Mouse (Mus musculus) embryonic facial prominence, embryonic 11.5 days (tissue): ENCODE results near the gene Fras1. TPM values are rescaled to one million over a fixed set of nuclear protein-coding genes. Genes with fewer than 3 reads are reported as not detected.
A peak's percentile ranks its signal among the peaks of the same experiment; 100 is the strongest.

ENCODE experiments used
- ATAC-seq: fragments of 200-750 bp; cut with Nextera tagmentation; replicated peaks from 2 replicates; pipeline ENCODE4 v1.8.0; 2017; ENCODE audit warnings: low read depth; ENCODE audit not compliant: insufficient number of reproducible peaks, low FRiP score, low TSS enrichment
- DNase-seq: peaks from one replicate; pipeline ENCODE4 v3.0.0-alpha.2; 2015; ENCODE audit warnings: low spot score
- H3K27ac ChIP-seq: fragments of 300-500 bp; sonication (generic); replicated peaks from 2 replicates; pipeline ENCODE4 v1.5.1; 2014; ENCODE audit warnings: mild to moderate bottlenecking, low read depth, low read length, control low read depth
- H3K27me3 ChIP-seq: fragments of 300-500 bp; sonication (generic); 2 replicates; pipeline ENCODE4 v1.6.1; 2014; ENCODE audit warnings: mild to moderate bottlenecking, low read length, moderate library complexity, mixed read lengths; ENCODE audit not compliant: control insufficient read depth, insufficient read depth
- H3K36me3 ChIP-seq: fragments of 300-500 bp; sonication (generic); replicated peaks from 2 replicates; pipeline ENCODE4 v1.6.1; 2014; ENCODE audit warnings: low read depth, mild to moderate bottlenecking, low read length, moderate library complexity, mixed read lengths; ENCODE audit not compliant: control insufficient read depth, insufficient read depth
- H3K4me1 ChIP-seq: fragments of 300-500 bp; sonication (generic); 2 replicates; pipeline ENCODE4 v1.6.1; 2014; ENCODE audit warnings: low read length, mixed read lengths; ENCODE audit not compliant: control insufficient read depth, insufficient read depth
- H3K4me2 ChIP-seq: fragments of 300-500 bp; sonication (generic); 2 replicates; pipeline ENCODE4 v1.6.1; 2014; ENCODE audit warnings: low read depth, mild to moderate bottlenecking, control low read depth, low read length, moderate library complexity
- H3K4me3 ChIP-seq: fragments of 300-500 bp; sonication (generic); 2 replicates; pipeline ENCODE4 v1.5.1; 2014; ENCODE audit warnings: low read depth, low read length, control low read depth
- H3K9ac ChIP-seq: fragments of 300-500 bp; sonication (generic); replicated peaks from 2 replicates; pipeline ENCODE4 v1.6.1; 2014; ENCODE audit warnings: mild to moderate bottlenecking, control low read depth, low read length
- H3K9me3 ChIP-seq: fragments of 300-500 bp; sonication (generic); replicated peaks from 2 replicates; pipeline ENCODE4 v1.6.1; 2016; ENCODE audit warnings: mild to moderate bottlenecking, low read length, inconsistent platforms, mixed read lengths; ENCODE audit not compliant: control insufficient read depth
- WGBS: fragments of 180-500 bp; shearing (Covaris S2); extraction: QIAGEN DNeasy Blood & Tissue Kit; methylation state at CpG from one replicate; pipeline ENCODE4 v1.1.7; 2014; 5-methylcytosine and 5-hydroxymethylcytosine counted together
- polyA plus RNA-seq: library from polyadenylated mRNA; unstranded; fragments of >200 nt; fragmentation: Nextera tagmentation; extraction: Ambion mirVana; gene quantifications from 2 replicates; pipeline ENCODE4 v1.2.1, GENCODE M21; 2014

Gene Fras1
- polyA plus RNA-seq, 1 experiment from 2014 or later, result 15.3 TPM

DNA sequence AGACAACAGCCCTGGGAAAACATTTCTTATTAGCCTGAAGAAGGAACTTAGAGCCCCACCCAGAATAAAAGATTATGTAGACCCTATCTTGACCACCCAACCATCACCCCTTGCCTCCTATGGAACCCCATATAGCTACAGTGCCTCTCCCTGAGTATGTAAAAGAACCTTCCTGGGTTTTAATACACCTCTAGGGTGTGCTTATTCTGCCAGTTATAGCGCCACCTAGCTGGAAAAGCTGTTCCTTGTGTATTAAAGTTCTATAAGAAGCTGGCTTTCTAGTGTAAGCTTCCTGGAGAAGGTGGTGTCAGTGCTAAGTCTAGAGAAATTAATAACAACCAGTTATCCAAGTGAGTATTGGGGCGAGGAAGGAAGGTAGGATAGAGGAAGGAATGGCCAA is 303.7 kb downstream of the Fras1 start:
- no peaks in the 10 kb centered on the region for H3K36me3 ChIP-seq
- no peak overlapping the region for H3K9ac ChIP-seq
- H3K9me3 ChIP-seq, result no peaks in the 10 kb centered on the region
- H3K4me3 ChIP-seq, result no peak overlapping the region
- H3K27me3 ChIP-seq, result no peaks in the 10 kb centered on the region
- H3K4me2 ChIP-seq, result no peak overlapping the region
- DNase-seq, result peak; percentile 67
- no peak for ATAC-seq
- H3K27ac ChIP-seq, result no peak overlapping the region
- 34% methylated on average over 2 of the region's 2 CpGs for WGBS
- no peaks in the 10 kb centered on the region for H3K4me1 ChIP-seq

DNA sequence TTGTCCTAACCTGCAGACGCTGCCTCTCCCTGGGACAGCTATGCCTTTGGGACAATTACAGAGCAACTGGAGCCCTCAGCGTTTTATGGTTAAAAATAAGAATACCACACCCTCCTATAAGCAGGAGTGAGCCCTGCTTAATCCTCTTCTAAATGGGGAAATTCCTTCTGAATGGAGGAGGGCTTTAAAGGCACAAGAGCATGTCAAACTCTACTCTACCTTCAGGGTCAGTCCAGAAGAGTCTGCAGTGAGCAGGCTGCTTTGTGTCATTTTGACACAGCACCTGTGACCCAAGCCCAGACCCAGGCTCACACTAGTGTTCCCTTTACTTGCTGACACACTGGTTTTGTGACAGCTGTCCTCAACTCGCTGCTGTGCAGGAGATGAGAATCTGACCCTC is 307.3 kb downstream of the Fras1 start:
- ATAC-seq (no peak), DNase-seq (no peak)
- Histone ChIP-seq H3K4me1 (no peaks in the 10 kb centered on the region), H3K27ac (no peak overlapping the region), H3K9ac (no peak overlapping the region), H3K27me3 (no peaks in the 10 kb centered on the region), H3K4me2 (no peak overlapping the region), H3K9me3 (no peaks in the 10 kb centered on the region), H3K36me3 (no peaks in the 10 kb centered on the region), H3K4me3 (no peak overlapping the region)
- WGBS, result 51% methylated on average over 3 of the region's 3 CpGs

DNA sequence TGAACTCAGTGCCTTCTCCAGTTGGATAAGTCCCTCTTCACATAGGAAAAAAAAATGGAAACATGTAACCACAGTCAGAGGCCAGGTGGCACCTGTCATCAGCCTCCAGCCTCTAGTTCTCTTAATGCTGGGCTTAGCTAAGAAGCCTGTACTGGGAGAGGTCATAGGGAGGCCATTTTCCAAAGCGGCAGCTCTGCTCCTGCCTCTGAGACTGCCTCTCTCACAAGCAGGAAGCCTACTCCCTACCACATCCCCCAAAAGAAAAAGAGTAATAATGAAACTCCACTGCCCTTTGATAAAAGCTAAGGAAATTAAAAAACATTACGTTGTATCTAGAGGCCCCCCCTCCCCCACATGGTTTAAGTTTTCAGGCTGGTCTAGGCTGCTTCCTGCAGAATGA is 309.0 kb downstream of the Fras1 start:
- DNase-seq (no peak), ATAC-seq (no peak)
- 69% methylated on average over 2 of the region's 2 CpGs for WGBS

DNA sequence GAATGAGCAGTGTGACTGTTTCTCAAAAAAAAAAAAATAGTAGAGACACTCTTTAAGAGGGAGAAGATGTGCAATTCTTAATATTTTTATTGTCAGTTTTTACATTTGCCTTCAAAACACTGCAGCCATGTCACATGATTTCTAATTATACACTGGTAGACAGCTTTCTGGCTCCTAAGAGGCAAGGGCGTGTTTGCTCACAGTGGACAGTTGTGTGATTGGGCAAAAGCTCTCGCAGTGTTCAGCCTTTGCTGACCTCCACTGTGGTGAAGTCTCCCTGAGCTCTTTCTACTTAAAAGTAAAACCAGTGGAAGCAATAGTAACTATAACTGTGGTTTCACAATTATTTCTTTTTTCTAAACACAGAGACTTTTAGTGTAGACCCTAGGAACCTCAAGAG is 315.1 kb downstream of the Fras1 start:
- ATAC-seq (no peak), DNase-seq (no peak)
- Histone ChIP-seq H3K27ac (no peak overlapping the region), H3K4me2 (no peak overlapping the region), H3K4me1 (no peaks in the 10 kb centered on the region), H3K4me3 (no peak overlapping the region), H3K9me3 (no peaks in the 10 kb centered on the region), H3K27me3 (no peaks in the 10 kb centered on the region), H3K36me3 (no peaks in the 10 kb centered on the region), H3K9ac (no peak overlapping the region)
- 84% methylated on average over 2 of the region's 2 CpGs for WGBS

More for the DNA sequence above, 309.0 kb downstream of the Fras1 start:
- Histone ChIP-seq H3K4me3 (no peak overlapping the region), H3K9me3 (no peaks in the 10 kb centered on the region), H3K27ac (no peak overlapping the region), H3K4me2 (no peak overlapping the region), H3K4me1 (no peaks in the 10 kb centered on the region), H3K36me3 (no peaks in the 10 kb centered on the region), H3K27me3 (no peaks in the 10 kb centered on the region), H3K9ac (no peak overlapping the region)

DNA sequence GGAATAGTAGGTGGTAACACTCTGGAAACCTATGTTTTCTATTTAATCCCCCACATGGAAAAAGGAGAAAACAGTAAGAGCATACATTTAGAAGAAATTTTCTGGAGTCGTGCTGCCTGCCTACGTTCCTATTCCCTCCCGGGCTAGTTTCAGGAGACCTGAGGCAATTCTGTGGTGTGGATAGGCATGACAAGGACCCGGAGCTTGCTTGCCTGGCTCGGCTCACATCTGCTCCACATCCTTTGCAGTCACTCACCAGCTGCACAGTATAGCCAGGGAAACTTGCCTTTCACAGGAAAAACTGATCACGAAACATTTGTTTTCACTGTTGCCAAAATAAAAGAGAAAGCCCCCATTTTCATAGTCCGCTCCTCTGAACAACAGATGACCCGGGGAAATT is 325.2 kb downstream of the Fras1 start:
- no peaks in the 10 kb centered on the region for H3K9me3 ChIP-seq
- H3K36me3 ChIP-seq, result no peaks in the 10 kb centered on the region
- 67% methylated on average over 8 of the region's 8 CpGs for WGBS
- H3K9ac ChIP-seq, result no peak overlapping the region
- H3K4me2 ChIP-seq, result no peak overlapping the region
- no peaks in the 10 kb centered on the region for H3K4me1 ChIP-seq
- peak; percentile 20 for DNase-seq
- no peak for ATAC-seq
- H3K27ac ChIP-seq, result no peak overlapping the region
- H3K4me3 ChIP-seq, result no peak overlapping the region
- H3K27me3 ChIP-seq, result no peaks in the 10 kb centered on the region

DNA sequence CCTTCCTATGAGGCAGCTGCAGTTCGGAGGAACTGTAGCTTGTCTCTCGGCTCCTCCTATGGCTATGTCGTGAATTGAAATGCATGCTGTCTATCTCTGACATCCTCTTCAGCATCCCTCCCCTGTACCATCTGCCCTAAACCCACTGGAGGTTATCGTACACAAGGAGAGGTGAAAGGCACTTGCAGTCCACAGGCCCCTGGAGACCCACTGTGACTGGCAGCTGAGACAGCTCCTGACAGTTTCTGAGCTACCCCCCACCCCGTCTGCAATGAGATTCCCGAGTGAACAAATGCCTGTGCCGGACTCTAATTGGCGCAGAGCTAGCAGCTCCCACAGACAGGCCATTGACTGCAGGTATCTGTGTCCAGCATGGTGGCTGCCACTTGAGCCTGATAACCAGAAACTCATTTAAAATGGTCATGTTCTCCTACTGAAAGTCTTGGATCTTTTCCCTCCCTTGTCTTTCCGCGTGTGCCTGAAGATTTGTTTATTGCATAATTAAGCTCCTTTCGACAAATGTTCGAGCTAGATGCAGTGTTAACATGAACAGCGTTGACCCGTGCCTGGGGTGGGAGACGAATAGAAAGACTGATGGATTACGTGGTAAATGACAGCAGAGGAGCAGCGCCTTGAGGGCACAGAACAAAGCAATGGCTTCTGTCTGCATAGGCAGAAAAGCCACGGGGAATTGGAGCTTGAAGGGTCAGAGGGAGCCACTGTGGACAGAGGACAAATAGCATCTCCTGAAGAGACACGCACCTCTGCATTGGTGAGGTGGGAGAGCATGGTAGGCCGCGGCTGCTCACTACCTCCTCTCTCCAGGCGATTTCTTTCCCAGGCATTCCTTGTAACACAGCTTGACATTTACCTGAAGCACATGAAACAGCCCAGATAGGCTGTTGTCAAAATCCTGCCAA is 329.2 kb downstream of the Fras1 start:
- Histone ChIP-seq H3K36me3 (no peaks in the 10 kb centered on the region), H3K9ac (no peak overlapping the region), H3K27me3 (no peaks in the 10 kb centered on the region), H3K4me1 (no peaks in the 10 kb centered on the region), H3K27ac (no peak overlapping the region), H3K4me2 (no peak overlapping the region), H3K4me3 (no peak overlapping the region), H3K9me3 (no peaks in the 10 kb centered on the region)
- DNase-seq (no peak), ATAC-seq (peak; percentile 78)
- 51% methylated on average over 22 of the region's 22 CpGs for WGBS

DNA sequence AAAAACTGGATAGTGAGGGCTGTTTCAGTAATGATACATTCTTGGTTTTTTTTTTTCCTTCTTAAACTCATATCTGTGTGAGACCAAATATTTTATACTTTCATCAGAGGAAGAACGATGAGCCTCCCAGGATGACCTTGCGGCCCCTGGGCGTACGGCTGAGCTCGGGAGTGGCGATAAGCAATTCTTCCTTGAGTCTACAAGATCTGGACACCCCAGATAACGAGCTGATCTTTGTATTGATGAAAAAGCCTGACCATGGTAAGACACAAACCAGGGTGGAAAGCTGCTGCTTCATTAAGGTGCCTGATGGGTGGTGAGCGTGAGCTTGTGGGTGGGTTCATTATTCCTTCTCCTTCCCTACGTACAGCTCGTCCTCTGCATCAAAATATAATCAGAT is 334.8 kb downstream of the Fras1 start:
- H3K4me1 ChIP-seq, result no peaks in the 10 kb centered on the region; the same call in 1 of the 2 replicates
- no peak overlapping the region for H3K4me3 ChIP-seq
- no peaks in the 10 kb centered on the region for H3K36me3 ChIP-seq
- H3K9ac ChIP-seq, result no peak overlapping the region
- no peaks in the 10 kb centered on the region for H3K9me3 ChIP-seq
- no peaks in the 10 kb centered on the region for H3K27me3 ChIP-seq
- no peak for DNase-seq
- 65% methylated on average over 10 of the region's 10 CpGs for WGBS
- H3K4me2 ChIP-seq, result no peak overlapping the region
- ATAC-seq, result no peak
- no peak overlapping the region for H3K27ac ChIP-seq

DNA sequence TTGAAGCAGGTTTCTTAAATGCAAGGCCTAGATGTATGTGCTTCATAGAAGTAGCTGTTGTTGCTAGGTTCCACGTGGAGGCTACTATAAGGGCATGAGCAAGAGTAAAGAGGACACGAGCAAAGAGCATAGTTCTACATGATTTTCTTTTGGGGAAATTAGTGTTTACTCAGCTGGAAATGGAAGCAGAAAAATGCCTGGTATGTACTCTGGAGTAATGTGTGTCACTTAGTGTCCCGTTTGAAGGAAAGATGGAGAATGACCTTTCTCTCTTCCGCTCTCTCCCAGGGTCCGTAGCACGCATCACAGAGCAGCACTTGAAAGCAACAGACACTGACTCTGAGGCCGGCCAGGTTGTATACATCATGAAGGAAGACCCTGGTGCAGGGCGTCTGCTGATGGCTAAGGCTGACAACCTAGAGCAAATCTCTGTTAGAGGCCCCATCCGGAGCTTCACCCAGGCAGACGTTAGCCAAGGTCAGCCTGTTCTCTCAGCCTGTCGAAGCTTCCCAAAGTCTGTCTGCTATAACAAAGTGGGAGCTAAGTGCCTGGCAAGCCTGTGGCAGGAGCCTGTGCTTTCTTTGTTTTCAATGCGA is 338.4 kb downstream of the Fras1 start:
- H3K4me1 ChIP-seq, result no peaks in the 10 kb centered on the region; the same call in 1 of the 2 replicates
- H3K27ac ChIP-seq, result no peak overlapping the region
- H3K9me3 ChIP-seq, result no peaks in the 10 kb centered on the region
- DNase-seq, result peak; percentile 7
- H3K9ac ChIP-seq, result no peak overlapping the region
- no peak for ATAC-seq
- no peaks in the 10 kb centered on the region for H3K27me3 ChIP-seq
- no peaks in the 10 kb centered on the region for H3K36me3 ChIP-seq
- 41% methylated on average over 12 of the region's 12 CpGs for WGBS
- no peak overlapping the region for H3K4me2 ChIP-seq
- H3K4me3 ChIP-seq, result no peak overlapping the region
